Mouse (Mus musculus): ENCODE results near the gene Cacna1s.

GRCm38 (mm10) chr1:136136547-136136946 is 84.0 kb downstream of the Cacna1s start:
- TF ChIP-seq CTCF (IDR thresholded peaks at IDR 0.05; ENCODE audit: low read depth) (no peak), EP300 (IDR thresholded peaks at IDR 0.05; ENCODE audit: low read depth) (no peak)
